Mouse (Mus musculus): Measurements from ENCODE around the gene Dlk2.

Gene Dlk2

GRCm38 (mm10) chr17:46297364-46298219 is at the start of gene Dlk2:
Gene Dlk2, plus strand, starts transcription at chr17:46297421.
- peak; percentile 26 for DNase-seq (ENCODE audit: low read depth, low spot score)

GRCm38 (mm10) chr17:46247512-46248188 is 49.6 kb upstream of the Dlk2 start, which contains the start of the genes Polr1c and Yipf3:
Gene Polr1c, minus strand, starts transcription at chr17:46248054.
Gene Yipf3, plus strand, starts transcription at chr17:46248080.
- DNase-seq (ENCODE audit: low read depth, low spot score) = peak; percentile 95

DNA sequence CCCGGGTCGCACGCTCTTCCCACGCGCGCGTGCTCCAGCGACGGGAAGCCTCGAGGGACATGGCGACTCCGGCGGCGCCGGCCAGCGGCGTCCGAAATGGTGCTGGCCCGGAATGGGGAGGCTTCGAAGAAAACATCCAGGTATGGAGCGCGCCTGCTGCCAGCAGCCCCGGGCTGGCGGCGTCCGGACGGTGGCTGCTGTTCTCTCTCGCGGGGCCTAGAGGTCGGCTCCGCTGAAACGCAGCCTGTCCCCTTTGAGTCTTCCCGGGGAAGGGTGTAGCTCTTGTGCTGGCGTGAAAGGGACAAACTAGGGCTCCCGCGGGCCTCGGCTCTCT is 49.1 kb upstream of the Dlk2 start:
- no peak for DNase-seq (ENCODE audit: low read depth, low spot score)

DNA sequence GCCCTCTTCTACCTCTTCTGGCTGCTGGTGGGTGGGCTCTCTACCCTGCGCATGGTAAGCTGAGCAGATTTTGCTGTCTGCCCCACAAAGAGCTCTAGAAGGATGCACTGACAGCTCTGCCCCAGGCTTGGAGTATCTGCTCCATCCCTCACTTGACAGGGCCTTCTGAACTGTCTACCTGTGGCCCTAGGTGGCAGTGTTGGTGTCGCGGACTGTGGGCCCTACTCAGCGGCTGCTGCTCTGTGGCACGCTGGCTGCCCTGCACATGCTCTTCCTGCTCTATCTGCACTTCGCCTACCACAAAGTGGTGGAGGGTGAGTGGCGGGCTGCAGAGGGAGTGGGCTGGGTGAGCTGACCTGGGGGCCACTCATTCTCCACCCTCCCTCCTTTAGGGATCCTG is 46.0 kb upstream of the Dlk2 start:
- no peak for DNase-seq (ENCODE audit: low read depth, low spot score)

GRCm38 (mm10) chr17:46252571-46253451 is 44.4 kb upstream of the Dlk2 start:
- peak; percentile 78 for DNase-seq (ENCODE audit: low read depth, low spot score)

GRCm38 (mm10) chr17:46253452-46254084 is 43.7 kb upstream of the Dlk2 start, which contains the start of gene Lrrc73:
Gene Lrrc73, plus strand, starts transcription at chr17:46253531.
- peak; percentile 89 for DNase-seq (ENCODE audit: low read depth, low spot score)

GRCm38 (mm10) chr17:46254106-46254505 is 43.1 kb upstream of the Dlk2 start:
- DNase-seq (ENCODE audit: low read depth, low spot score) = no peak

DNA sequence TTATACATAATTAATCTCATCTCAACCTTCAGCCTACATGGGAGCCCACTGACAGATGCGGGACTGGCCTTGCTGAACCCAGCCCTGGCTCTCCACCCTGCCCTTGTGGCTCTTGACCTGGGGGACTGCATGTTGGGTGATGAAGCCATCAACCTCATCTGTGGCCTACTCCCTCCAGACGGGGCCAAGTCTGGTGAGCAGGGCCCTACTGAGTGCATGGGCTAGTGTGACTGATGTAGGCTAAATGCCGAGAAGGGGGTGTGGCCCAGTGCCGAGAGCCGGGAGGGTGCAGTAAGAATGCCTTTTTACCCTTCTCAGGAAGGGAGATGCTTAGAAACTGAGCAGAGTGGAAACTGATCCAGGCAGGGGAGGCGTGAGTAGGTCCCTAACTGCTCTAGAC is 42.1 kb upstream of the Dlk2 start:
- DNase-seq (ENCODE audit: low read depth, low spot score) = no peak

- peak; percentile 45 for DNase-seq (ENCODE audit: low read depth, low spot score)
Observed at GRCm38 (mm10) chr17:46258279-46259053, 38.8 kb upstream of the Dlk2 start.

GRCm38 (mm10) chr17:46259675-46260074 is 37.5 kb upstream of the Dlk2 start:
- DNase-seq (ENCODE audit: low read depth, low spot score) = no peak

GRCm38 (mm10) chr17:46262201-46262694 is 35.0 kb upstream of the Dlk2 start:
- no peak for DNase-seq (ENCODE audit: low read depth, low spot score)

DNA sequence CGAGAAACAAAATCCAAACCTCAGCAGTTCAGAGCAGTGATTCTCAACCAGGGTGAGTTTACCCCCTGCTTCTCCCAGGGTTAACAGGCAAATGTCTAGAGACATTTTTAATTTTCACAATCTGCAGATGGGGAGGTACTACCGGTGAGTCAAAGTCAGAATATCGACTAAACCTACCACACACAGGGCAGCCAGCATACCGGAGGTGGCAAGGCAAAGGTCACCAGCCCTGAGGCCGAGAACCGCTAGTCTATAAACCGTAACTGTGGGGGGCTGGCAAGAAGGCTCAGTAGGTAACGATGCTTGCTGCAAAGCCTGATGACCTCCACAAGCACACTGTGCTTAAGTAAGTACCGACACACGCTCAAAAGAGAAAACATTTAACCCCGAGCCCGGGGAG is 31.7 kb upstream of the Dlk2 start:
- no peak for DNase-seq (ENCODE audit: low read depth, low spot score)

DNA sequence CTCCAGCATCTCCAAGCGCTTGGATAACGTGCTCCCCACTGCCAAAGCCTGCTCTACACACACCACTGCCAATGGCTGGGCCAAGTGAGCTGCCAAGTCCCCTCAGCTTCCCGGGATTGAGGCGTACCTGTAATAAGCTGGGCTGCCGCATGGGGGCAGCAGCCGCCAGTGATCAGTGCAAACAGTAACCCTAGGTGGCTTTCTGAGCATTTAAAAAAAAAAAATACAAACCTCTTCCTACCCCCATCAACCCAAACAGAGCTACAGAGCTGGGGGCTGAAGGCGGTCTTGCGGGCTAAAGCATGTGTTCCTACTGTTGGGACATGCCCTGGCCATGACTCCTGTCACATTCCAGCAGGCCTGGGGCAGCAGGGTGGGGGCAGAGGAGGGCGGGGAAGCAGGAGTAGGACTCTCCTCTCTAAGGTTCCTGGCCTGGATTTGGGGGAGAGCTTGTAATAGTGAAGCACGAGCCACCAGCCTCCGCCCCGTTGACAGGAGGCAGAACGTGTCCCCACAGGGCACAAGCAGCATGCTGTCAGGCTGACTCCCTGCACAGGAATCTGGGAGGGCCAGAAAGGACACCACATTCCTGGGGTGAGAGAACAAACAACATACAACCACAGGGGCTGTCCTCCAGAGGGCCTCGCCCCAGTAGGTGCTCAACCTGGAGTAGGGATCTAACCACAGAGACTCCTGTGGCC is 31.2 kb upstream of the Dlk2 start:
- peak; percentile 91 for DNase-seq (ENCODE audit: low read depth, low spot score)

- peak; percentile 75 for DNase-seq (ENCODE audit: low read depth, low spot score)
Observed at GRCm38 (mm10) chr17:46266986-46267385, 30.2 kb upstream of the Dlk2 start.

GRCm38 (mm10) chr17:46267511-46267910 is 29.7 kb upstream of the Dlk2 start:
- no peak for DNase-seq (ENCODE audit: low read depth, low spot score)

GRCm38 (mm10) chr17:46268026-46268720 is 29.0 kb upstream of the Dlk2 start:
- no peak for DNase-seq (ENCODE audit: low read depth, low spot score)

- DNase-seq (ENCODE audit: low read depth, low spot score) = no peak
Observed at GRCm38 (mm10) chr17:46269771-46270534, 27.3 kb upstream of the Dlk2 start.

- no peak for DNase-seq (ENCODE audit: low read depth, low spot score)
Observed at GRCm38 (mm10) chr17:46272058-46272457, 25.2 kb upstream of the Dlk2 start.
